Mouse (Mus musculus): ENCODE data around the gene Slc9a9.

DNA sequence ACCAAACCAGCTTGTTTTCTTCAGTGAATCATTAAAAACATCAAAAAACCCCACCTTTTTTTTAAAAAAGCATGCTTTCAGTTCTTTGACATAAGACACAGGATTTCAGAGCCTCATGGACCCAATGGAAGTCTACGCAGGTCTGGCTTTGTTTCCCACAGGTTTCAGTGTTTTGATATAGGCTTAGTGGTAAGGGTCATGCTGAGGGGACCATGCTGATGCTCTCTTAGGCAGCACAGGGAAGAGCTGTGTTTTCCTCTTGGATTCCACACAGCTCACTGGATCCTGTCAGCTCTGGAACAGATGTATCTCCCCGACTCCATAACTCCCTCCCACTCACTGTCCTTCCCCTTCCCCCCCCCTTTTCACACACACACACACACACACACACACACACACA is 597.2 kb downstream of the Slc9a9 start:
- TF ChIP-seq CTCF (IDR thresholded peaks at IDR 0.05; ENCODE audit: insufficient read depth, low read length) (no peak), POLR2A (IDR thresholded peaks at IDR 0.05; ENCODE audit: borderline replicate concordance, extremely low read depth, low read depth, low read length) (no peak)
